Mouse (Mus musculus) CH12.LX (cell line): ENCODE data around the gene Mgat2.

Source experiments
- CHD1 ChIP-seq: IDR thresholded peaks from 2 replicates; pipeline ENCODE4 v1.6.1; 2012; ENCODE audit warnings: low read depth, low read length, improper control_type of control experiment, inconsistent platforms
- CHD2 ChIP-seq: IDR thresholded peaks from 2 replicates; pipeline ENCODE4 v1.6.1; 2011; ENCODE audit warnings: low read length, improper control_type of control experiment
- CTCF ChIP-seq, 2 experiments: IDR thresholded peaks in 1 of 2; conservative IDR thresholded peaks in 1 of 2; 2 replicates each; pipeline ENCODE4 v1.5.1; 2011 to 2012; ENCODE audit warnings: low read depth in 2 of 2, low read length in 2 of 2, improper control_type of control experiment in 1 of 2, inconsistent platforms in 1 of 2, mild to moderate bottlenecking in 1 of 2, moderate library complexity in 1 of 2
- IRF4 ChIP-seq: IDR thresholded peaks from 2 replicates; pipeline ENCODE4 v1.6.1; 2014; ENCODE audit warnings: low read depth, mild to moderate bottlenecking, inconsistent platforms, low read length, improper control_type of control experiment
- MEF2A ChIP-seq: IDR thresholded peaks from 2 replicates; pipeline ENCODE4 v1.6.1; 2014; ENCODE audit warnings: low read depth, mild to moderate bottlenecking, inconsistent platforms, low read length, improper control_type of control experiment, borderline replicate concordance
- POLR2A ChIP-seq: IDR thresholded peaks from 2 replicates; pipeline ENCODE4 v1.6.1; 2011; ENCODE audit warnings: low read depth, mild to moderate bottlenecking, improper control_type of control experiment, low read length
- RAD21 ChIP-seq: IDR thresholded peaks from 2 replicates; pipeline ENCODE4 v1.6.1; 2011; ENCODE audit warnings: low read depth, mild to moderate bottlenecking, low read length, improper control_type of control experiment, moderate library complexity
- SMC3 ChIP-seq: IDR thresholded peaks from 2 replicates; pipeline ENCODE4 v1.6.1; 2011; ENCODE audit warnings: low read depth, low read length, improper control_type of control experiment
- UBTF ChIP-seq: IDR thresholded peaks from 2 replicates; pipeline ENCODE4 v1.6.1; 2012; ENCODE audit warnings: low read depth, mild to moderate bottlenecking, inconsistent platforms, low read length, improper control_type of control experiment, moderate library complexity
- USF1 ChIP-seq: IDR thresholded peaks from 2 replicates; pipeline ENCODE4 v1.6.1; 2014; ENCODE audit warnings: low read depth, mild to moderate bottlenecking, inconsistent platforms, low read length, improper control_type of control experiment
- ZC3H11A ChIP-seq: IDR thresholded peaks from 2 replicates; pipeline ENCODE4 v1.6.1; 2012; ENCODE audit warnings: low read depth, mild to moderate bottlenecking, inconsistent platforms, low read length, improper control_type of control experiment

- no peak for TF ChIP-seq POLR2A
- TF ChIP-seq MEF2A, result no peak
- no peak for TF ChIP-seq CHD2
- no peak for TF ChIP-seq RAD21
- TF ChIP-seq IRF4, result no peak
- no peak for TF ChIP-seq CTCF (conservative IDR thresholded peaks at IDR 0.05 in 1 of 2, IDR thresholded peaks at IDR 0.05 in 1 of 2; ENCODE audit: low read depth in 2 of 2, low read length in 2 of 2)
- no peak for TF ChIP-seq CHD1
- no peak for TF ChIP-seq ZC3H11A
- no peak for TF ChIP-seq SMC3
- no peak for TF ChIP-seq USF1
- TF ChIP-seq UBTF, result no peak
These were observed 36.7 kb upstream of the Mgat2 start for GRCm38 (mm10) chr12:69147166-69147735.
